Mouse (Mus musculus) thymus, adult 2 months (tissue): ENCODE measurements at regions not wholly inside any gene's neighbourhood (a gene's known extent, or its start where the extent isn't known, plus 50 kb on each side); places are given as distances from the start of the nearest gene placed in this dataset.

ENCODE experiments used
- CTCF ChIP-seq: fragments of 200-500 bp; IDR thresholded peaks from 2 replicates; pipeline ENCODE4 v1.5.1; 2012; ENCODE audit warnings: mild to moderate bottlenecking, control low read depth, low read length, moderate library complexity, borderline replicate concordance; ENCODE audit not compliant: control insufficient read depth, poor library complexity, insufficient read depth; ENCODE audit errors: extremely low read depth
- POLR2A ChIP-seq: fragments of 200-500 bp; IDR thresholded peaks from 2 replicates; pipeline ENCODE4 v1.6.1; 2012; ENCODE audit warnings: mild to moderate bottlenecking, low read length, control low read depth, moderate library complexity; ENCODE audit not compliant: control insufficient read depth, poor library complexity, insufficient read depth; ENCODE audit errors: extremely low read depth

DNA sequence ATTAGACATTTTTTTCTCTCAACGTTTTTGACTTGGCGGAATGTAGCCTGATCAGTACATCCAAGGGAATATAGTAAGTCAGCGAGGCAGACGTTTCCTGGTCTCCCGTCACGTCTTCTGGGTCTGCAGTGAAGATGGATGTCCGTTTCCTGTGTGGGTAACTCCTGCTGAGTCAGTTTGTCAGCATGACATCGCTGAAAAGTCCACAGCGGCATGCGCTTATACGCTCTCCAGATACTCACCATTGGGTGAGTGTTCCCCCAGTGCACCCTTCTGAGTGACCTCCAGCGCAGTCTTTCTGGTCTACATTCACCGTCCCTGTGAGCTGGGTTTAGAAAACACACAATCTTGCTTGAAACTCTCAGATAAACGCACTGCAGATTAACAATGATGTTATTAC, 58.5 kb upstream of the Klf6 start:
- TF ChIP-seq CTCF (no peak), POLR2A (no peak)
